Mouse (Mus musculus): ENCODE measurements around the gene Pth2.

GRCm38 (mm10) chr7:45216442-45217183, 35.8 kb downstream of the Pth2 start:
- TF ChIP-seq GATA1 (IDR thresholded peaks at IDR 0.05; ENCODE audit: low read length) = no peak
- TF ChIP-seq TAL1 (IDR thresholded peaks at IDR 0.05; ENCODE audit: low read length) = no peak
